Mouse (Mus musculus) ES-E14 (cell line): Measurements from ENCODE around the gene Fgd2. TPM values are rescaled to one million over a fixed set of nuclear protein-coding genes. Genes with fewer than 3 reads are reported as not detected.

Source experiments
- DNase-seq: peaks from one replicate; pipeline ENCODE4 v3.0.0-alpha.2; 2013; ENCODE audit warnings: low read depth, low spot score
- H3K27ac ChIP-seq: 2 replicates; pipeline ENCODE4 v1.5.1; 2012; ENCODE audit warnings: low read depth, mild to moderate bottlenecking, low read length, moderate library complexity, mixed read lengths; ENCODE audit not compliant: poor library complexity, insufficient read depth, severe bottlenecking
- H3K36me3 ChIP-seq: 2 replicates; pipeline ENCODE4 v1.6.1; 2012; ENCODE audit warnings: mild to moderate bottlenecking, low read length, moderate library complexity, mixed read lengths; ENCODE audit not compliant: control insufficient read depth, poor library complexity, insufficient read depth, severe bottlenecking
- H3K4me1 ChIP-seq, 2 experiments: fragments of 150-350 bp in 1 of 2; sonication (generic) in 1 of 2; 2 replicates each; pipeline ENCODE4 v1.6.1; 2012; ENCODE audit warnings: low read length in 2 of 2, mild to moderate bottlenecking in 1 of 2, mixed read lengths in 1 of 2; ENCODE audit not compliant: control insufficient read depth in 2 of 2, insufficient read depth in 2 of 2, poor library complexity in 1 of 2
- H3K4me3 ChIP-seq, 2 experiments: fragments of 150-350 bp in 1 of 2; sonication (generic) in 1 of 2; 2 replicates each; pipeline ENCODE4 v1.5.1; 2012; ENCODE audit warnings: low read length in 2 of 2, low read depth in 1 of 2, mild to moderate bottlenecking in 1 of 2, mixed read lengths in 1 of 2; ENCODE audit not compliant: insufficient read depth in 1 of 2, poor library complexity in 1 of 2, severe bottlenecking in 1 of 2
- H3K9ac ChIP-seq: 2 replicates; pipeline ENCODE4 v1.6.1; 2012; ENCODE audit warnings: low read depth, mild to moderate bottlenecking, low read length, mixed read lengths; ENCODE audit not compliant: poor library complexity, insufficient read depth, severe bottlenecking
- H3K9me3 ChIP-seq: fragments of 150-350 bp; sonication (generic); 2 replicates; pipeline ENCODE4 v1.6.1; 2012; ENCODE audit warnings: low read depth, mild to moderate bottlenecking, low read length; ENCODE audit not compliant: control insufficient read depth, insufficient read depth
- CHD2 ChIP-seq: IDR thresholded peaks from 2 replicates; pipeline ENCODE4 v1.6.1; 2014; ENCODE audit warnings: mild to moderate bottlenecking, low read depth, low read length, inconsistent platforms
- HCFC1 ChIP-seq: IDR thresholded peaks from 2 replicates; pipeline ENCODE4 v1.6.1; 2012; ENCODE audit warnings: low read length, inconsistent platforms, borderline replicate concordance; ENCODE audit not compliant: insufficient read depth
- MAFK ChIP-seq: IDR thresholded peaks from 2 replicates; pipeline ENCODE4 v1.6.1; 2014; ENCODE audit warnings: mild to moderate bottlenecking, low read depth, low read length, inconsistent platforms; ENCODE audit not compliant: insufficient read depth
- ZC3H11A ChIP-seq: IDR thresholded peaks from 2 replicates; pipeline ENCODE4 v1.6.1; 2012; ENCODE audit warnings: low read depth, mild to moderate bottlenecking, inconsistent platforms, low read length, borderline replicate concordance
- ZNF384 ChIP-seq: IDR thresholded peaks from 2 replicates; pipeline ENCODE4 v1.6.1; 2012; ENCODE audit warnings: low read depth, low read length, inconsistent platforms
- in situ Hi-C, 2 experiments: fragments of 600-800 bp; cut with MboI; formaldehyde crosslinking; loops; one replicate each; pipeline ENCODE4 v1.15.1; 2025; ENCODE audit warnings: low sequenced_read_pairs in 2 of 2, inconsistent platforms in 1 of 2; ENCODE audit not compliant: unreplicated experiment in 2 of 2
- total RNA-seq: library from RNA; depleted of rRNA; stranded (reverse); fragments of 300-350 nt; gene quantifications from 2 replicates; pipeline ENCODE4 v1.2.3, GENCODE M21; 2012

The Fgd2 gene
- total RNA-seq, 1 experiment: 1.9 TPM

DNA sequence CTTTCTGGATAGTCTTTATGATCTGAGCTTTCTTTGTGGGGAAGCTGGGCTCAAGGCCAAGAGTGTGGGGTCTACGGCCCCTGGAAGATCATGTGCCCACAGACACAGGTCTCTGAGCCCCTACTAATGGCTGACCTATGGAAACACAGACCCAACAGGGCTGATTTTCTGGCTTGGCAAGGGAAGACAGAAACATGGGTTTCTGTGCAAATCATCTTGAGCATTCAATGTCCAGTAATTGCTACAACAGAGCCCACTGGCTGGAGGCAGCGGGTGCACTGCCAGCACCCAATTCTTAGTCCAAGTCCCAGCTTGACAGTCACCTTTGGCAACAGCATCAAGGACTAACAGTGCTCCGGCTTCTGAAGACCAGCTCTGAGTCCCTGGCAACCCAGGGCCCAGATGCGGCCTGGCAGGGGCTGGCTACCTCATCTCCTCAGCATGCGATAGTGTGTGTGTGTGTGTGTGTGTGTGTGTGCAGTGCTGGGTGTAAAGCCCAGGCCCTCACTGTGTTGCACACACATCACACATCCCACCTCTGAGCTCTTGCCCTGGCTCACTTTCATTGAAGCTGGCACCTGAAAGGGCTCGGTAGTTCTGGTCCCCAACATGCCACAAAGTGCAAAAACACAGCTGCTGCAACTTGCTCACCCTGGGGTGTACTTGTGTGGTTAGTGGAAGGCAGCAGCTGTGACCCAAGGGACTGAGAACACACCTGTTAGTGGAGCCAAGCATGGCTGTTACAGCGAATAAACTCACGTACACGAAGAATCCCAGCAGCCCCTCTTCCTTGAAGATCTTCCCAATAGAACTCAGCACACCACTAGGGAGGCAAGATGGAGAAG, 22.5 kb upstream of the Fgd2 start:
- in situ Hi-C loops: no loop called here
- TF ChIP-seq HCFC1: no peak
- TF ChIP-seq MAFK: no peak
- no peak for TF ChIP-seq ZC3H11A
- TF ChIP-seq CHD2: no peak
- no peak for TF ChIP-seq ZNF384
- no peaks in the 10 kb centered on the region for H3K9me3 ChIP-seq
- H3K4me1 ChIP-seq: peaks cover 6 to 25% of the 10 kb centered on the region in 2 experiments; a peak in 3 of 4 replicates
- H3K36me3 ChIP-seq: peaks cover 52% of the 10 kb centered on the region
- no peak for DNase-seq
- no peak overlapping the region for H3K9ac ChIP-seq
- H3K4me3 ChIP-seq: no peak overlapping the region
- no peak overlapping the region for H3K27ac ChIP-seq

GRCm38 (mm10) chr17:29339170-29339768, 21.4 kb upstream of the Fgd2 start:
- Histone ChIP-seq H3K4me3 (no peak overlapping the region), H3K9ac (no peak overlapping the region), H3K4me1 (peaks cover 6 to 25% of the 10 kb centered on the region in 2 experiments; a peak in 3 of 4 replicates), H3K36me3 (peaks cover 49% of the 10 kb centered on the region), H3K27ac (no peak overlapping the region), H3K9me3 (no peaks in the 10 kb centered on the region)
- TF ChIP-seq ZC3H11A: no peak
- TF ChIP-seq ZNF384: no peak
- TF ChIP-seq CHD2: no peak
- no peak for TF ChIP-seq MAFK
- TF ChIP-seq HCFC1: no peak
- in situ Hi-C loops: no loop called here
- DNase-seq: no peak

- in situ Hi-C loops: no loop called here
- TF ChIP-seq HCFC1: no peak
- TF ChIP-seq MAFK: no peak
- no peak for TF ChIP-seq ZNF384
- no peak for TF ChIP-seq CHD2
- no peak for TF ChIP-seq ZC3H11A
- Histone ChIP-seq H3K27ac (no peak overlapping the region), H3K4me1 (peaks cover 6 to 25% of the 10 kb centered on the region in 2 experiments; a peak in 3 of 4 replicates), H3K4me3 (no peak overlapping the region), H3K9ac (no peak overlapping the region), H3K36me3 (peaks cover 47% of the 10 kb centered on the region), H3K9me3 (no peaks in the 10 kb centered on the region)
- DNase-seq: no peak
Measured at GRCm38 (mm10) chr17:29340406-29341261, 20.1 kb upstream of the Fgd2 start.

GRCm38 (mm10) chr17:29341591-29342003, 19.1 kb upstream of the Fgd2 start:
- H3K4me1 ChIP-seq: peaks cover 8 to 28% of the 10 kb centered on the region in 2 experiments; a peak in 3 of 4 replicates
- peaks cover 40% of the 10 kb centered on the region for H3K36me3 ChIP-seq
- no peak for DNase-seq
- H3K27ac ChIP-seq: 0 out of 2 replicates have a peak overlapping the region, but pooled peaks have one; percentile 47
- TF ChIP-seq ZC3H11A (no peak), HCFC1 (no peak), MAFK (no peak), ZNF384 (no peak), CHD2 (no peak)
- no peaks in the 10 kb centered on the region for H3K9me3 ChIP-seq
- in situ Hi-C loops: no loop called here
- 0 out of 4 replicates have a peak overlapping the region, but pooled peaks of 1 of the 2 experiments have one; percentile 9 for H3K4me3 ChIP-seq
- no peak overlapping the region for H3K9ac ChIP-seq
